Mouse (Mus musculus) hindbrain, embryonic 13.5 days (tissue): ENCODE results near the gene Acat3. TPM values are rescaled to one million over a fixed set of nuclear protein-coding genes. Genes with fewer than 3 reads are reported as not detected.
"Not testable (repeated sequence)": the region's sequence is repeated elsewhere in the genome, so short reads cannot be mapped to it uniquely, and the experiment has no call there.

Experiments
- ATAC-seq: fragments of 200-750 bp; cut with Nextera tagmentation; 2 replicates; pipeline ENCODE4 v1.8.0; 2017; ENCODE audit warnings: moderate TSS enrichment; ENCODE audit not compliant: low FRiP score
- H3K27ac ChIP-seq: fragments of 300-500 bp; sonication (generic); 2 replicates; pipeline ENCODE4 v1.5.1; 2015; ENCODE audit warnings: inconsistent platforms, mild to moderate bottlenecking, moderate library complexity
- H3K27me3 ChIP-seq: fragments of 300-500 bp; sonication (generic); 2 replicates; pipeline ENCODE4 v1.6.1; 2015; ENCODE audit warnings: mild to moderate bottlenecking, inconsistent platforms
- H3K36me3 ChIP-seq: fragments of 300-500 bp; sonication (generic); 2 replicates; pipeline ENCODE4 v1.6.1; 2015; ENCODE audit warnings: mild to moderate bottlenecking, inconsistent platforms
- H3K4me1 ChIP-seq: fragments of 300-500 bp; sonication (generic); replicated peaks from 2 replicates; pipeline ENCODE4 v1.6.1; 2015; ENCODE audit warnings: inconsistent platforms
- H3K4me2 ChIP-seq: fragments of 300-500 bp; sonication (generic); 2 replicates; pipeline ENCODE4 v1.6.1; 2015; ENCODE audit warnings: inconsistent platforms, mild to moderate bottlenecking, moderate library complexity
- H3K4me3 ChIP-seq: fragments of 300-500 bp; sonication (generic); 2 replicates; pipeline ENCODE4 v1.5.1; 2015; ENCODE audit warnings: mild to moderate bottlenecking, inconsistent platforms
- H3K9ac ChIP-seq: fragments of 300-500 bp; sonication (generic); 2 replicates; pipeline ENCODE4 v1.6.1; 2015; ENCODE audit warnings: mild to moderate bottlenecking, inconsistent platforms
- H3K9me3 ChIP-seq: fragments of 300-500 bp; sonication (generic); 2 replicates; pipeline ENCODE4 v1.6.1; 2016; ENCODE audit warnings: inconsistent platforms
- WGBS: fragments of 180-500 bp; shearing (Covaris S2); methylation state at CpG from one replicate; pipeline ENCODE4 v1.1.7; 2015; 5-methylcytosine and 5-hydroxymethylcytosine counted together
- polyA plus RNA-seq: library from polyadenylated mRNA; unstranded; fragments of >200 nt; fragmentation: Nextera tagmentation; extraction: Ambion mirVana; gene quantifications from 2 replicates; pipeline ENCODE4 v1.2.1, GENCODE M21; 2015

Gene Acat3
- polyA plus RNA-seq, result 0.95 and 1.5 TPM in 2 replicates

DNA sequence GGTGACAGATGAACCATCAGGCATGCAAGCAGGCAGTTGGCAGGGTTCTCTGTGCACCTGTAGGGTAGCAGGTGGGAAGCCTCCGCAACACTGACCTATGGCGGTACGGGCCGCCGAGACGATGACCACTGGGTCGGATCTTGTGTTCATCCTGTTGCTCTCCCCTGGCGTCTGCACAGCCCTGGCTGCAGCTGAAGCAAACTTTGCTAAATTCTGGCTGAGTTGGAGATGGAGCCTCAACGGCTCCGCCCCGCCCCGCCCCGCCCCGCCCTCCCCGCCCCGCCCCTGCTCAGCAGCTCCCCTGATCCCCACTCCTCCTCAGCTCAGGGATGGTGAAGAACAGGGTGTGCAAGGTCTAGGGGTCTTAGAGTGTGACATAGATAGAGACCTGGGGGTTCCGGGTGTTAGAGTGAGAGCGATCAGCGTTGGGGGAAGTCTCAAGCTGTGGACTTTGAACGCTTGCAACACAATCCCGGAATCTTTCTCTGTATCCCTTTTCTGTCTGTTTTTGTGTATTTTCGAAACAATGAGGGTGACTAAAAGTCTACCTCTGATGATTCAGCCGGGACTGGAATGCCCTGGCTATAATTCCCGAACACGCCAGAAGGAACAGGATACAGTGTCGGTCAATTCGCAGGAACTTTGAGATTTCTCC is at the start of gene Acat3:
Acat3 (minus strand) TSS at position 450 of the 655 bp plus-strand sequence.
- ATAC-seq, result peak; percentile 60
- 16% methylated on average over 27 of the region's 27 CpGs for WGBS
- H3K4me3 ChIP-seq, result peak within 1 kb of the TSS; percentile 20
- H3K36me3 ChIP-seq, result peaks cover 34% of the 10 kb centered on the region
- H3K9me3 ChIP-seq, result no peaks in the 10 kb centered on the region
- peak within 1 kb of the TSS; percentile 5; the same call in 1 of the 2 replicates for H3K9ac ChIP-seq
- peaks cover 9% of the 10 kb centered on the region for H3K4me1 ChIP-seq
- H3K27ac ChIP-seq, result no peak within 1 kb of the TSS
- H3K4me2 ChIP-seq, result peak within 1 kb of the TSS; percentile 48
- no peaks in the 10 kb centered on the region for H3K27me3 ChIP-seq

DNA sequence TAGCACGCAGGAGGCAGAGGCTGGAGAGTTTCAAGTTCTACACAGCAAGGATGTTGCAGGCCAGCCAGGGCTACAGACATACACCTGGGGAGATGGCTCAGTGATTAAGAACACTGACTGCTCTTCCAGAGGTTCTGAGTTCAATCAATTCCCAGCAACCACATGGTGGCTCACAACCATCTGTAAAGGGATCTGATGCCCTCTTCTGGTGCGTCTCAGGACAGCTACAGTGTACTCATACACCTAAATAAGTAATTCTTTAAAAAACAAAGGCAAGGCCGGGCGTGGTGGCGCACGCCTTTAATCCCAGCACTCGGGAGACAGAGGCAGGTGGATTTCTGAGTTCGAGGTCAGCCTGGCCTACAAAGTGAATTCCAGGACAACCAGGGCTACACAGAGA is 47.7 kb upstream of the Acat3 start:
- H3K4me3 ChIP-seq, H3K27ac ChIP-seq, H3K9ac ChIP-seq, ATAC-seq, H3K27me3 ChIP-seq, H3K4me2 ChIP-seq, H3K9me3 ChIP-seq: not testable (repeated sequence)
- Histone ChIP-seq H3K36me3 (peaks cover 24% of the 10 kb centered on the region), H3K4me1 (peaks cover 24% of the 10 kb centered on the region)
- WGBS, result 98% methylated on average over 8 of the region's 8 CpGs

DNA sequence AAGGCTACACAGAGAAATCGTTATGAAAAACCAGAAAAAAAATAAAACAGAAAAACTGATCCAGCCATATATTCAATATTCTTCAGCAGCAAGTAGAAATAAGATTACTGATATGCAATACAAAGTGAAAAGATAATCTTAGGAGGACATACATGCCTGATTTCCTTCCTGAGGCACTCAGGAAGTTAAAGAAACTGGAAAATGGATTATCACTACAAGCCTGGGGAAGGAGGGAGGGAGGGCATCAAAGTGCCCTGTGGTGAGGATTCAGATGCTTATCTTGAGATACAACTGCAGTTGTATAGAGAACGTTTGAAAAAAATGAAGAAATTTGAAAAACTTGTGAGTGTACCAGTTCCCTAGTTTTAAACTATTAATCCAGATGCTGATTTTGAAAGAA is 43.6 kb upstream of the Acat3 start:
- Histone ChIP-seq H3K27me3 (no peaks in the 10 kb centered on the region), H3K4me3 (no peak overlapping the region), H3K9ac (no peak overlapping the region), H3K4me2 (no peak overlapping the region), H3K4me1 (peaks cover 6% of the 10 kb centered on the region; the same call in 1 of the 2 replicates), H3K27ac (no peak overlapping the region), H3K9me3 (no peaks in the 10 kb centered on the region), H3K36me3 (peaks cover 56% of the 10 kb centered on the region)
- ATAC-seq, result no peak
- WGBS, result 90% methylated on average over 2 of the region's 2 CpGs

GRCm38 (mm10) chr17:12978546-12978945 is 38.1 kb upstream of the Acat3 start:
- ATAC-seq, result no peak
- no peak overlapping the region for H3K4me2 ChIP-seq
- no peak overlapping the region for H3K4me3 ChIP-seq
- H3K4me1 ChIP-seq, result no peaks in the 10 kb centered on the region
- peaks cover 71% of the 10 kb centered on the region for H3K36me3 ChIP-seq
- H3K9me3 ChIP-seq, result no peaks in the 10 kb centered on the region
- no peak overlapping the region for H3K9ac ChIP-seq
- no peak overlapping the region for H3K27ac ChIP-seq
- H3K27me3 ChIP-seq, result no peaks in the 10 kb centered on the region
- WGBS, result 96% methylated on average over 1 of the region's 1 CpGs

GRCm38 (mm10) chr17:12973851-12974250 is 33.5 kb upstream of the Acat3 start:
- Histone ChIP-seq H3K27ac (no peak overlapping the region), H3K4me1 (no peaks in the 10 kb centered on the region), H3K27me3 (no peaks in the 10 kb centered on the region), H3K9ac (no peak overlapping the region), H3K4me2 (no peak overlapping the region), H3K9me3 (no peaks in the 10 kb centered on the region), H3K4me3 (no peak overlapping the region), H3K36me3 (peaks cover 52% of the 10 kb centered on the region)
- 87% methylated on average over 2 of the region's 2 CpGs for WGBS
- ATAC-seq, result no peak

DNA sequence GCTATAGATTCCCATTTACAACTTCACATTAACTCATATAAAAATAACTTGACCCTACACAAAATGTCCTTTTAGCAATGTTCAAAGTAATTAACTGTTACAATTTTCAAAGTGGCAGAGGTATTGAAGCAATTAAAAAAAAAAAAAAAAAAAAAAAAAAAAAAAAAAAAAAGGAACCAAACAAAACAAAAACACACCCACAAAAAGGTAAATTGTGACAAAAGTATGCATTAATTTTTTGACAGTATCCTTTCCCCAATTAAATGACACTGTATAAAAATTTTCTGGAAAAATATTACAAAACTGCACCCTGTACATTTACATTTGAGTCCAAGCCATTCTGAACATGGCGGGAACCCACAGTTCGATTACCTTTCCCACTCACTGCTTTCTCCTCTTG is 26.8 kb upstream of the Acat3 start:
- peaks cover 31% of the 10 kb centered on the region for H3K36me3 ChIP-seq
- ATAC-seq, result no peak
- H3K27ac ChIP-seq, result no peak overlapping the region
- H3K9ac ChIP-seq, result no peak overlapping the region
- H3K4me3 ChIP-seq, result no peak overlapping the region
- H3K4me2 ChIP-seq, result no peak overlapping the region
- no peaks in the 10 kb centered on the region for H3K9me3 ChIP-seq
- no peaks in the 10 kb centered on the region for H3K4me1 ChIP-seq
- no peaks in the 10 kb centered on the region for H3K27me3 ChIP-seq
- 92% methylated on average over 2 of the region's 2 CpGs for WGBS

GRCm38 (mm10) chr17:12963476-12963875 is 23.1 kb upstream of the Acat3 start:
- H3K27ac ChIP-seq, result no peak overlapping the region
- no peak overlapping the region for H3K4me2 ChIP-seq
- no peaks in the 10 kb centered on the region for H3K27me3 ChIP-seq
- no peak overlapping the region for H3K4me3 ChIP-seq
- H3K4me1 ChIP-seq, result peaks cover 15% of the 10 kb centered on the region
- WGBS, result 83% methylated on average over 3 of the region's 3 CpGs
- ATAC-seq, result no peak
- no peak overlapping the region for H3K9ac ChIP-seq
- no peaks in the 10 kb centered on the region for H3K9me3 ChIP-seq
- H3K36me3 ChIP-seq, result peaks cover 27% of the 10 kb centered on the region

- H3K9me3 ChIP-seq, result no peaks in the 10 kb centered on the region
- peaks cover 25% of the 10 kb centered on the region for H3K4me1 ChIP-seq
- peak within 1 kb of the TSS; percentile 95 for H3K27ac ChIP-seq
- H3K27me3 ChIP-seq, result no peaks in the 10 kb centered on the region
- peak within 1 kb of the TSS; percentile 60 for H3K4me3 ChIP-seq
- WGBS, result 0% methylated on average over 37 of the region's 42 CpGs
- peak within 1 kb of the TSS; percentile 70 for H3K9ac ChIP-seq
- H3K4me2 ChIP-seq, result peak within 1 kb of the TSS; percentile 78
- peaks cover 24% of the 10 kb centered on the region for H3K36me3 ChIP-seq
- peak; percentile 99 for ATAC-seq
Measured at GRCm38 (mm10) chr17:12960331-12960873, 20.0 kb upstream of the Acat3 start, which contains the start of gene Acat2. TSS of gene Acat2 (minus strand) at chr17:12960747.

- H3K27me3 ChIP-seq, H3K27ac ChIP-seq, H3K9me3 ChIP-seq, ATAC-seq: not testable (repeated sequence)
- peak overlapping the region; percentile 61; the same call in 1 of the 2 replicates for H3K9ac ChIP-seq
- H3K4me2 ChIP-seq, result peak overlapping the region; percentile 58
- peaks cover 25% of the 10 kb centered on the region for H3K4me1 ChIP-seq
- 12% methylated on average over 2 of the region's 2 CpGs for WGBS
- peaks cover 24% of the 10 kb centered on the region for H3K36me3 ChIP-seq
- H3K4me3 ChIP-seq, result peak overlapping the region; percentile 35
Measured at GRCm38 (mm10) chr17:12959377-12959776, 19.0 kb upstream of the Acat3 start.

DNA sequence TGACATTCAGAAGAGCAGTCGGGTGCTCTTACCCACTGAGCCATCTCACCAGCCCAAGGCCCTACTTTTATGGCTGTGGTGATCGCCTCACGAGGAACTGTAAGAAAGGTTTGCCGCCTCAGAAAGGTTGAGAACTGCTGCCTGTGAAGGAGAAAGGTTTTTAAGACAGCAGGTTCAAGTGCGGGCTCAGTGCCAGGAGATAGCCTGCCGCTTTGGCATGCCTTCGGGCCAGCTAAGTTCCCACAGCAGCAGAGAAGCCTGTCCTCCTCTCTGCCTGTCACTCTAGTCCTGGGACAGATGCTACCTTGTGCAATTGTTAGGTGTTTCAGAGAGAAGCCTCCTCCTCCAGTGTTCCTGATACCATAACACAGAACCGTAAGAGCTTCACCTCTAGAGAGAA is 16.3 kb upstream of the Acat3 start:
- no peak overlapping the region for H3K4me3 ChIP-seq
- H3K4me1 ChIP-seq, result peaks cover 25% of the 10 kb centered on the region
- 92% methylated on average over 8 of the region's 8 CpGs for WGBS
- no peaks in the 10 kb centered on the region for H3K9me3 ChIP-seq
- H3K9ac ChIP-seq, result no peak overlapping the region
- H3K27me3 ChIP-seq, result no peaks in the 10 kb centered on the region
- peaks cover 44% of the 10 kb centered on the region for H3K36me3 ChIP-seq
- no peak overlapping the region for H3K27ac ChIP-seq
- no peak overlapping the region for H3K4me2 ChIP-seq
- no peak for ATAC-seq

GRCm38 (mm10) chr17:12949669-12950068 is 9.3 kb upstream of the Acat3 start:
- WGBS, result 96% methylated on average over 5 of the region's 5 CpGs

DNA sequence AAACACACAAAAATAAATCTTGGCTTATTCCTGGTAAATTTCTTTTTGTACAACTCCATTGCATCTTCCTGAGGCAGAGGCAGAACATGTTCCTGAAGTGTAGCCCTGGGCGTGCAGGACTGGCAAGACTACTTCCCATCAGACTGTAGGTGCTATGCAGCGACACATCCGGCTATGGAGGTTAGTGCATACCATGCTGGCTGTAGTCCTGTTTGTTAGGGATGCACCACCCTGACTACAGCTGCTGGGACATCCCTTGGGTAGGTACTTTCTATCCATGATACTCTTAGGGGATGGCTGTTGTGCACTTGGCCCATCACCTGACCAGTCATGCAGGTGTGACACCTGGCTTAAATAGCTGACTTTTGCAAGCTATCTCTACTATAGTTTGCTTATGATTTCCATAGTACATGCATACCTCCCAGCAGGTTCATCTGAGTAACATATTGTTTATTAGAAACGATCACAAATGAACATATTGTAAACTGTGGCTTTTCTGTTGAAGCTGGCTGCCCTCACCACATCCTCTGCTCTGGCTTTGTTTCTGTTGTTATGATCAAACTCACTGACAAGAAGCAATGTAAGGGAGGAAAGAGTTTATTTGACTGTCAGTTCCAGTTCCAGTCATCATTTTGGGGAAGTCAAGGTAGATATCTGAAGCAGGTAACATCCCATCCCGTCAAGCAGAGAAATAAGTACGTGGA is 2.2 kb upstream of the Acat3 start:
- ATAC-seq, result no peak
- peaks cover 50% of the 10 kb centered on the region for H3K36me3 ChIP-seq
- H3K4me1 ChIP-seq, result peaks cover 9% of the 10 kb centered on the region
- no peak overlapping the region for H3K9ac ChIP-seq
- H3K4me2 ChIP-seq, result no peak overlapping the region
- no peaks in the 10 kb centered on the region for H3K27me3 ChIP-seq
- H3K27ac ChIP-seq, result no peak overlapping the region
- 94% methylated on average over 6 of the region's 6 CpGs for WGBS
- no peaks in the 10 kb centered on the region for H3K9me3 ChIP-seq
- H3K4me3 ChIP-seq, result no peak overlapping the region

More at GRCm38 (mm10) chr17:12949669-12950068, 9.3 kb upstream of the Acat3 start:
- no peaks in the 10 kb centered on the region for H3K9me3 ChIP-seq
- no peak overlapping the region for H3K4me3 ChIP-seq
- H3K27ac ChIP-seq, result no peak overlapping the region
- ATAC-seq, result no peak
- no peak overlapping the region for H3K4me2 ChIP-seq
- no peaks in the 10 kb centered on the region for H3K4me1 ChIP-seq
- H3K27me3 ChIP-seq, result no peaks in the 10 kb centered on the region
- H3K36me3 ChIP-seq, result peaks cover 75% of the 10 kb centered on the region
- H3K9ac ChIP-seq, result no peak overlapping the region
